Mouse (Mus musculus): ENCODE measurements around the gene Clip1. TPM values are rescaled to one million over a fixed set of nuclear protein-coding genes. Genes with fewer than 3 reads are reported as not detected.
A peak's percentile ranks its signal among the peaks of the same experiment; 100 is the strongest.

Clip1 gene
- polyA plus RNA-seq, 2 experiments = 33.4 to 37.1 TPM

- Histone ChIP-seq H3K9me3 (ENCODE audit: control insufficient read depth, low read length) (no peaks in the 10 kb centered on the region), H3K4me3 (replicated peaks; ENCODE audit: low read length) (no peak overlapping the region), H3K9ac (ENCODE audit: low read depth, low read length, severe bottlenecking) (no peak overlapping the region), H3K36me3 (ENCODE audit: control insufficient read depth, insufficient read depth, low read length) (peaks cover 40% of the 10 kb centered on the region), H3K27ac (replicated peaks; ENCODE audit: low read depth, low read length) (no peak overlapping the region), H3K4me2 (replicated peaks; ENCODE audit: low read depth, low read length, severe bottlenecking) (no peak overlapping the region), H3K4me1 (ENCODE audit: control insufficient read depth, insufficient read depth, low read length) (peaks cover 6% of the 10 kb centered on the region; the same call in 1 of the 2 replicates), H3K27me3 (ENCODE audit: control insufficient read depth, insufficient read depth, low read length) (no peaks in the 10 kb centered on the region)
- TF ChIP-seq POLR2A (IDR thresholded peaks at IDR 0.05; ENCODE audit: borderline replicate concordance, extremely low read depth, insufficient read depth, insufficient read length) = no peak
- DNase-seq (ENCODE audit: low spot score) (no peak), ATAC-seq (ENCODE audit: low FRiP score, low read depth) (no peak)
- 68% methylated on average over 3 of the region's 3 CpGs for WGBS
These were observed 107.7 kb downstream of the Clip1 start for GRCm38 (mm10) chr5:123576696-123577095.

GRCm38 (mm10) chr5:123573362-123573761 lies 111.1 kb downstream of the Clip1 start:
- no peak for TF ChIP-seq POLR2A (IDR thresholded peaks at IDR 0.05; ENCODE audit: borderline replicate concordance, extremely low read depth, insufficient read depth, insufficient read length)
- Histone ChIP-seq H3K27me3 (ENCODE audit: control insufficient read depth, insufficient read depth, low read length) (no peaks in the 10 kb centered on the region), H3K36me3 (ENCODE audit: control insufficient read depth, insufficient read depth, low read length) (peaks cover 25% of the 10 kb centered on the region), H3K9ac (ENCODE audit: low read depth, low read length, severe bottlenecking) (no peak overlapping the region), H3K9me3 (ENCODE audit: control insufficient read depth, low read length) (no peaks in the 10 kb centered on the region), H3K4me1 (ENCODE audit: control insufficient read depth, insufficient read depth, low read length) (peaks cover 6% of the 10 kb centered on the region; the same call in 1 of the 2 replicates), H3K4me3 (replicated peaks; ENCODE audit: low read length) (peak overlapping the region; percentile 96), H3K4me2 (replicated peaks; ENCODE audit: low read depth, low read length, severe bottlenecking) (peak overlapping the region; percentile 90), H3K27ac (replicated peaks; ENCODE audit: low read depth, low read length) (no peak overlapping the region)
- WGBS = 63% methylated on average over 8 of the region's 8 CpGs
- ATAC-seq (ENCODE audit: low FRiP score, low read depth) = no peak
- no peak for DNase-seq (ENCODE audit: low spot score)

GRCm38 (mm10) chr5:123572357-123573186 lies 111.8 kb downstream of the Clip1 start, which contains the start of gene Vps33a:
Gene Vps33a (minus strand): TSS chr5:123573038.
- ATAC-seq (ENCODE audit: low FRiP score, low read depth) (peak; percentile 93), DNase-seq (ENCODE audit: low spot score) (peak; percentile 97)
- Histone ChIP-seq H3K27ac (replicated peaks; ENCODE audit: low read depth, low read length) (peak within 1 kb of the TSS; percentile 38), H3K4me3 (replicated peaks; ENCODE audit: low read length) (peak within 1 kb of the TSS; percentile 96), H3K4me1 (ENCODE audit: control insufficient read depth, insufficient read depth, low read length) (peaks cover 6% of the 10 kb centered on the region; the same call in 1 of the 2 replicates), H3K27me3 (ENCODE audit: control insufficient read depth, insufficient read depth, low read length) (no peaks in the 10 kb centered on the region), H3K9me3 (ENCODE audit: control insufficient read depth, low read length) (no peaks in the 10 kb centered on the region), H3K36me3 (ENCODE audit: control insufficient read depth, insufficient read depth, low read length) (peaks cover 25% of the 10 kb centered on the region), H3K9ac (ENCODE audit: low read depth, low read length, severe bottlenecking) (peak within 1 kb of the TSS; percentile 77), H3K4me2 (replicated peaks; ENCODE audit: low read depth, low read length, severe bottlenecking) (peak within 1 kb of the TSS; percentile 90)
- no peak for TF ChIP-seq POLR2A (IDR thresholded peaks at IDR 0.05; ENCODE audit: borderline replicate concordance, extremely low read depth, insufficient read depth, insufficient read length)
- WGBS = under 1% methylated on average over 54 of the region's 54 CpGs

DNA sequence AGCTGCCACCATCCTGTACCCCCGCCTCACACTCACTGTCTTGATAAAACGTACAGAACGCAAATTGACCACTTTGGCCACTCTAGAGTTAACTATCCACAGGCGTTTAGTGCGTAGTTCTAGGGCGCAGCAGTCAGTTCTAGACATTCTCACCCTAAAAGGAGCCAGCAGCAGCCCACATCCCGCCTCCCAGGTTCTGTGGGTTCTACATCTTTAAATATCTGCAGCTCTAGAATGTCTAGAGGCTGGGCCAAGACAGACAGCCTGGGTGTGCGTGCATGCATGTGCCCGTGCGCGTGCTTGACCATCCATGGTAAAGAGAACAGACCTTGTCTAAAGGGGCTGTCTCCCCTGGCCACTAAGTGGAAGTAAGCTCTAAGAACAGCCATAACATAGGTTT lies 123.3 kb downstream of the Clip1 start:
- 93% methylated on average over 11 of the region's 11 CpGs for WGBS

DNA sequence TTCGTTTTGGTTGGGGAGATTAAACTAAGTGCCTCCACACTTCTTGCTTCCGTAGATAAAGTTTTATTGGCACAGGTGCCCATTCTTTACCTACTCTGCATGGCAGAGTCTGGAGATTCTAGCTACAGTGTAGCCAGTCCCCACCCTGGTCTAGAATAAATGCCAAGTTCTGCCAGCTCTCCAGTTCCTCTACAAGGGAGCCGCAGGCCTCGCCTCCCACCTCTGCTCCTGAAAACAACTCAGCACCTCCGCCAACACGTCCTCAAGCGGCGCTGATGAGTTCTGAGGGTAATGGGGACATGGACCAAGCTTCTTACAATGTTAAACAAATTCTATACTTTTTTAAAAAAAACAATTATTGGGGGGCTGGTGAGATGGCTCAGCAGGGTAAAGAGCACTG lies 124.8 kb downstream of the Clip1 start:
- Histone ChIP-seq H3K4me1 (ENCODE audit: control insufficient read depth, insufficient read depth, low read length) (no peaks in the 10 kb centered on the region), H3K36me3 (ENCODE audit: control insufficient read depth, insufficient read depth, low read length) (peaks cover 68% of the 10 kb centered on the region), H3K9ac (ENCODE audit: low read depth, low read length, severe bottlenecking) (no peak overlapping the region), H3K9me3 (ENCODE audit: control insufficient read depth, low read length) (no peaks in the 10 kb centered on the region), H3K4me3 (replicated peaks; ENCODE audit: low read length) (no peak overlapping the region), H3K4me2 (replicated peaks; ENCODE audit: low read depth, low read length, severe bottlenecking) (no peak overlapping the region), H3K27me3 (ENCODE audit: control insufficient read depth, insufficient read depth, low read length) (no peaks in the 10 kb centered on the region), H3K27ac (replicated peaks; ENCODE audit: low read depth, low read length) (no peak overlapping the region)
- TF ChIP-seq POLR2A (IDR thresholded peaks at IDR 0.05; ENCODE audit: borderline replicate concordance, extremely low read depth, insufficient read depth, insufficient read length) = no peak
- ATAC-seq (ENCODE audit: low FRiP score, low read depth) = no peak
- WGBS = 94% methylated on average over 8 of the region's 8 CpGs
- DNase-seq (ENCODE audit: low spot score) = no peak

More for the DNA sequence above, 123.3 kb downstream of the Clip1 start:
- Histone ChIP-seq H3K36me3 (ENCODE audit: control insufficient read depth, insufficient read depth, low read length) (peaks cover 76% of the 10 kb centered on the region), H3K4me1 (ENCODE audit: control insufficient read depth, insufficient read depth, low read length) (no peaks in the 10 kb centered on the region), H3K4me3 (replicated peaks; ENCODE audit: low read length) (no peak overlapping the region), H3K27ac (replicated peaks; ENCODE audit: low read depth, low read length) (no peak overlapping the region), H3K9me3 (ENCODE audit: control insufficient read depth, low read length) (no peaks in the 10 kb centered on the region), H3K27me3 (ENCODE audit: control insufficient read depth, insufficient read depth, low read length) (no peaks in the 10 kb centered on the region), H3K9ac (ENCODE audit: low read depth, low read length, severe bottlenecking) (no peak overlapping the region), H3K4me2 (replicated peaks; ENCODE audit: low read depth, low read length, severe bottlenecking) (no peak overlapping the region)
- TF ChIP-seq POLR2A (IDR thresholded peaks at IDR 0.05; ENCODE audit: borderline replicate concordance, extremely low read depth, insufficient read depth, insufficient read length) = no peak
- no peak for ATAC-seq (ENCODE audit: low FRiP score, low read depth)
- no peak for DNase-seq (ENCODE audit: low spot score)

Measured in limb, embryonic 14.5 days (tissue).